Mouse (Mus musculus) Patski (cell line): ENCODE measurements around the gene Atp6v1fnb. TPM values are rescaled to one million over a fixed set of nuclear protein-coding genes. Genes with fewer than 3 reads are reported as not detected.

Experiments used
- ATAC-seq: fragments of 100-300 bp; one replicate; pipeline ENCODE4 v1.8.0; 2021
- CTCF ChIA-PET: fragments of 350-600 bp; sonication (Branson Sonifier 250); formaldehyde crosslinking; loops from one replicate; lab custom pipeline; 2022; ENCODE audit warnings: inconsistent platforms; lab: Charles Lee
- POLR2A ChIA-PET: fragments of 350-600 bp; sonication (Branson Sonifier 250); formaldehyde crosslinking; loops from one replicate; lab custom pipeline; 2022; ENCODE audit warnings: antibody characterized with exemption, inconsistent platforms; lab: Charles Lee
- DNase-seq: peaks from one replicate; pipeline ENCODE4 v3.0.0-alpha.2; 2011; ENCODE audit warnings: low read depth, low spot score
- H3K27me3 ChIP-seq: fragments of 371-371 bp; one replicate; pipeline ENCODE4 v1.5.1; 2021
- CTCF ChIP-seq: fragments of 100-300 bp; IDR thresholded peaks from one replicate; pipeline ENCODE4 v1.5.1; 2021
- in situ Hi-C: fragments of 300-500 bp; cut with MboI; formaldehyde crosslinking; loops from 3 replicates; pipeline ENCODE4 v1.11.1; 2018; ENCODE audit warnings: low pct_unique_long_range_greater_than_20kb, mixed read lengths
- polyA plus RNA-seq: library from polyadenylated mRNA; unstranded; gene quantifications from one replicate; pipeline ENCODE4 v1.2.3, GENCODE M21; 2021

Gene Atp6v1fnb
- polyA plus RNA-seq, 1 experiment from 2014 or later = not detected

- in situ Hi-C loops = no loop called here
- TF ChIP-seq CTCF = no peak
- ChIA-PET POLR2A (interaction anchor here (1.2 kb wide), 1 partner anchor 18 kb away, joined by 4 read pairs; the partner anchor contains the start of gene Atp6v1f), CTCF (interaction anchor here (0.8 to 1.0 kb wide), 2 partner anchors 9 to 115 kb away, joined by 3 read pairs; no protein-coding TSS in a partner anchor)
- DNase-seq (no peak), ATAC-seq (no peak)
- peaks cover 7% of the 10 kb centered on the region for H3K27me3 ChIP-seq
Observed at GRCm38 (mm10) chr6:29485951-29486350, 14.7 kb downstream of the Atp6v1fnb start.

DNA sequence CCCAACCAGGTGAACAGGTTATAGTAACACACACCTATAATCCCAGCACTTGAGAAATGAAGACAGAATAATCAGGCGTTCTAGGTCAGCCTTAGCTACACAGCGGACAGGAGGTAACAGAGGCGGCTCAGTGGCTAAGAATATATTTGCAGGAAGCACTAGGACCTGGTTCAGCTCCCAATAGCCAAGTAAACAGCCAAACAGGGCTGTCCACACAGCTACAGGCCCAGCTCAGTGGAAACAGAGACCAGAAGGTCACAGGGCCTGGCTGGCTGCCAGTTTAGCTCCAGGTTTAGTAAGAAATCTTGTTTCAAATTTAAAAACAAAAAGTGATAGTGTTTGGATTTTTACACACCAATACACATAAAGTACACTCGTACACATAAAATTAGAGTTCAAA, 22.9 kb downstream of the Atp6v1fnb start:
- in situ Hi-C loops = no loop called here
- CTCF ChIA-PET = no interaction called here
- POLR2A ChIA-PET = no interaction called here
- TF ChIP-seq CTCF = no peak
- peaks cover 21% of the 10 kb centered on the region for H3K27me3 ChIP-seq
- ATAC-seq = no peak
- no peak for DNase-seq

DNA sequence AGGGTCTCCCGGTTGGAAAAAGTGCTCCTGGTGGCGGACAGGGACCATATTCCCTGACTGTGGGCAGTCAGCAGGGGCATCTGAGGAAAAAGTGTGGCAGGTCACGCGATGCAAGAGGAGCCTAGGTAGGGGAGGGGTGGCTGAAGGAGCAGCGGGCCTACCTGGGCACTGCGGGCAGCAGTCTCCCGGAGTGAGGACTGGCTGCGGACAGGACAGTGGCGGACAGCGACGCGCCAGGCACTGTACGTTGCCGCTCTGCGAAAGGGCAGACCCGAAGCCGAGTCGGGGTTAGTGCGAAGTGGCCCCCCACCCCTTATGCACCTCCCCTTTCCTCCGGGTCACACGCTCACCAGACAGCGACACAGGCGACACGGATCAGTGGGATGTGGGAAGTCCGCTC, 25.0 kb downstream of the Atp6v1fnb start:
- H3K27me3 ChIP-seq = peaks cover 17% of the 10 kb centered on the region
- CTCF ChIA-PET = no interaction called here
- ATAC-seq (no peak), DNase-seq (no peak)
- TF ChIP-seq CTCF = no peak
- in situ Hi-C loops = no loop called here
- POLR2A ChIA-PET = no interaction called here

GRCm38 (mm10) chr6:29497791-29498190, 26.6 kb downstream of the Atp6v1fnb start:
- CTCF ChIA-PET = no interaction called here
- peaks cover 17% of the 10 kb centered on the region for H3K27me3 ChIP-seq
- ATAC-seq (no peak), DNase-seq (no peak)
- POLR2A ChIA-PET = no interaction called here
- in situ Hi-C loops = no loop called here
- TF ChIP-seq CTCF = no peak

- TF ChIP-seq CTCF = no peak
- peaks cover 23% of the 10 kb centered on the region for H3K27me3 ChIP-seq
- in situ Hi-C loops = no loop called here
- DNase-seq (no peak), ATAC-seq (no peak)
- CTCF ChIA-PET = no interaction called here
- POLR2A ChIA-PET = no interaction called here
Observed at GRCm38 (mm10) chr6:29500177-29500576, 28.9 kb downstream of the Atp6v1fnb start.

DNA sequence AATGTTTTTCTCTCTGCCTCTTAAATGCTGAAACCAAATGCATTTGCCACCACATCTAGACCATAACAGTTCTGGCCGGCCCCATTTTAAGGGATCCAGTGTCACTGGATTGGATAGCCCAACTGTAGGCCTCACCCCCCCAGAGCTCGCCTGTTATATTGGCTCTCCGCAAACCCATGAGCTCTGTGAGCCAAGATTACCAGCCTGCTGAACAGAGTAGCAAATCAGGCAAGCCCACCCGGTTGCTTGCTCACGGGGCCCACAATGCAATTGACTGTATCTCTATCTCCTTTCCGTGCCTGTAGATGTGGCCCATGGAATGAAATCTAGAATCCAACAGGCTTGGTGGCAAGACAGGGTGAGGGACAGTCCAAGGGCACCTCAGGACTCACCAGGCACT, 29.6 kb downstream of the Atp6v1fnb start:
- no peak for DNase-seq
- in situ Hi-C loops = no loop called here
- no peak for TF ChIP-seq CTCF
- ChIA-PET CTCF (no interaction called here), POLR2A (no interaction called here)
- no peak for ATAC-seq
- peaks cover 27% of the 10 kb centered on the region for H3K27me3 ChIP-seq

DNA sequence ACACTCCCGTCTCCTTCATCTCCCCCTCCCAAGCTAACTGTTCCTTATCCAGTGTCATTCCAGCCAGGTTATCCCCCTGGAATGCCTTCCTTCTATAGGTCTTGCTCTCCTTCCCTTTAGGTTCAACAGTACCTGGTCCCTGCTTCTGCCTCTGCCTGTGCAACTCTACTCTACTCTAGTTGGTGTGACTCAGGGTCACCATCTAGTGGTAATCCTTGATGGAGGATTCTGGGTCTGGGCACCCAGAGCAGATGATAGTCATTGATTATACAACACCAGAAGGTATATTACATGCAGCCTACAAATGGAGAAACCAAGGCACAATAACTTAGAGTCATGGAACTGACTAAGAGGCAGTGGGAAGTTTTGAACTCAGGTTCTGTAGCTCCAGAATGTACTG, 30.4 kb downstream of the Atp6v1fnb start:
- TF ChIP-seq CTCF = no peak
- in situ Hi-C loops = no loop called here
- POLR2A ChIA-PET = no interaction called here
- DNase-seq (no peak), ATAC-seq (no peak)
- CTCF ChIA-PET = no interaction called here
- peaks cover 25% of the 10 kb centered on the region for H3K27me3 ChIP-seq

DNA sequence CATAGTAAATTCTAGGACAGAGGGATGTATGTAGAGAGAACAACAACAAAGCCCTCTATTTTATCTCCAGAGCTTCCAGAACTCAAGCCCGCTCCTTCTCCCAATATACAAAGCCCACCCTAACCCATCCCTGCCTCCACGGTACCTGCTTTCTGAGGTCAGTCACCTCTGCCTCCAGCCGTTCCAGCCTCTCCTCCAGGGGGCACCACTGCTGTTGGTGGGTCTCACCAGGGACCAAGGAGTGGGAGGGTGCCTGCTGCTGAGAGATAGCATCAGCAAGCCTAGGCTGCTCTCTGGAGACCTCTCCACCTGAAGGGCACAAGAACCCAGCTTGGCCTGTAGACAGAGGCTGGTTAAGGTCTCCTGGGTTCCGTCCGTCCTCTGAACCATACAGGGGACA, 34.3 kb downstream of the Atp6v1fnb start:
- no peak for TF ChIP-seq CTCF
- ATAC-seq (no peak), DNase-seq (no peak)
- in situ Hi-C loops = no loop called here
- H3K27me3 ChIP-seq = peaks cover 17% of the 10 kb centered on the region
- ChIA-PET CTCF (no interaction called here), POLR2A (no interaction called here)

- no peak for DNase-seq
- ChIA-PET CTCF (no interaction called here), POLR2A (no interaction called here)
- ATAC-seq = no peak
- TF ChIP-seq CTCF = no peak
- in situ Hi-C loops = no loop called here
- peaks cover 17% of the 10 kb centered on the region for H3K27me3 ChIP-seq
Observed at GRCm38 (mm10) chr6:29506834-29507233, 35.6 kb downstream of the Atp6v1fnb start.

DNA sequence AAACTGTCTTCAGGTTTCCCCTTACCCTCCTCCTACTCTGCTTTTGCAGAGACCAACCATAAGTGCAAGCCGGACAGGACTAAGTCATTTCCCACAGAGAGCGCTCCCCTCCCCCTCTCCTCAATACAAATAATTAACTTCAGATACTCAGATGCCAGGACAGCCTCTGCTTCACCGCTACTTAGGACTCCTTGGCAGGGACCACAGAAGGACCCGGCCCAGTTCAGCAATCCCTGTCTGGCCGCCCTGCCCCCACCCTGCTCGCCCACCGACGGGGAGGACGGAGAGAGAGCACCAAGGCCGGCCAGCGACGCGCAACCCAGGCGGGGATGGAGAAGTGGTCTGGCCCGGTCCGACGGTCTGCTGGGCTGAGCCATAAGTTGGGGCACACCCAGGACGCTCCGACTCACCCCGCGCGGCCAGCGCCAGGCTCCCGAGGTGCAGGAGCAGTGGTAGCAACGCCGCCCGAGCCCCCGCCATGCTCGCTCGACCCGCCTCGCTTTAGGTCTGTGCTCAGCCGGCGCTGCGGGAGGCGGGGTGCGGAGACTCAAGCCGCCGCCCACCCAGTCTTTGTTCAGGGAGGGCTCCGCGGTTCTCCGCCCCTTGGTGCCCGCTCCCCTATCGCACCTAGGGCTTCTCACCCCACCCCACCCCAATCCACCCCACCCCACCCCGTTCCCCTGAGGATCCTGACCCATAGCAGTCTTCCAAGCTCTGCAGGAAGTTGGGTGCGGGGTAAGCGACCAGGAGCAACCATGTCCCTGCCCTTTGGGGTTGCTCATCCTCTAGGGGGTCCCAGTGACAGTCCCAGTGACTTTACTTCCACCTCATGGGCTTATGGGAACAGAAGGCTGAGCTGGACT, 36.4 kb downstream of the Atp6v1fnb start, which contains the start of gene Kcp:
Kcp (minus strand) TSS at position 506 of the 863 bp plus-strand sequence.
- POLR2A ChIA-PET = no interaction called here
- in situ Hi-C loops = no loop called here
- CTCF ChIA-PET = no interaction called here

DNA sequence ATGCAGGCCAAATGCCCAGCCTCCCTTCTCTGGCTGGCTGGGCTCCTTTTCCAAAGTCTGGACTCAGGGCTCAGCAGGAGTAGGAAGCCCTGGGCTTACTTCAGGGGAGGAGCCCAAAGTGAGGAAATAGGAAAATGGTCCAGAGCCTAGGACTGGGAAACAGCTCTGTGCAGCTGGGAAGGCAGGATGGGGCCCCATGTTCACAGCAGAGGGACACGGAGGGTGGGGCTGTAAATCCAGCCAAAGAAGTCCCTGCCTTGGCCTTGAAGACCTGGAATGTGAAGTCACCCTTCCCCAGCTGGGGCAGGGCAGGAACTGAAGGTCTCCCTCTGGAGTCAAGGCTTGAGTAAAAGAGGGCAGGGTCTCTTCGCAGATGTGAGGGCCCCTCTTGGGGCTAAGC, 37.8 kb downstream of the Atp6v1fnb start:
- no peak for DNase-seq

More for the DNA sequence above, 36.4 kb downstream of the Atp6v1fnb start, which contains the start of gene Kcp:
- ATAC-seq (no peak), DNase-seq (no peak)
- peaks cover 17% of the 10 kb centered on the region for H3K27me3 ChIP-seq
- no peak for TF ChIP-seq CTCF

More for the DNA sequence above, 37.8 kb downstream of the Atp6v1fnb start:
- ChIA-PET CTCF (no interaction called here), POLR2A (no interaction called here)
- TF ChIP-seq CTCF = no peak
- in situ Hi-C loops = no loop called here
- peaks cover 16% of the 10 kb centered on the region for H3K27me3 ChIP-seq
- no peak for ATAC-seq
